Mouse (Mus musculus): ENCODE measurements at regions not wholly inside any gene's neighbourhood (a gene's known extent, or its start where the extent isn't known, plus 50 kb on each side); places are given as distances from the start of the nearest gene placed in this dataset.
A peak's percentile ranks its signal among the peaks of the same experiment; 100 is the strongest.

DNA sequence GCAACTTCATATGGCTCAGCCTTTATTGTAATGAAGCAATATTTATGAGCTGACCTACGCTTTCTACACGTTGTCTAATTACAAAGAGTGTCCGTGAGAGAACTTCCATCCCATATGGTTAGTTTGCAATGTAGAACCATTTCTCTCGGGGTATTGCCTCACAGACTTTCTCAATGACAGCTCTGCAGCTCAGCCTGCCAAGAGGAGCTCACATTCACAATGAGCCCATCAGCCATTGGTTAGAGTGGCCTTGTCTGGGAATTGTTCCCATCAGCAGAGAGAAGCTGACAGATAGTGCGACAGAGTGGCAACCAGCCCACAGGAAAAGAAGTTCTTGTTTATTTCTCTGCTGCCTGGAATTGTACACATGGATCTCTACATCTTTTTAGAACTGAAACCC is 409.7 kb downstream of the Zfp704 start:
- DNase-seq = no peak

GRCm38 (mm10) chr3:9198652-9199332 is 411.1 kb downstream of the Zfp704 start:
- DNase-seq = peak in 1 of 2 experiments; percentile 21

- DNase-seq = no peak
Measured at GRCm38 (mm10) chr3:9195781-9196180, 414.1 kb downstream of the Zfp704 start.

GRCm38 (mm10) chr3:9189366-9190287 is 420.3 kb downstream of the Zfp704 start:
- no peak for DNase-seq

- no peak for DNase-seq
Measured at GRCm38 (mm10) chr3:9186364-9187120, 423.3 kb downstream of the Zfp704 start.

DNA sequence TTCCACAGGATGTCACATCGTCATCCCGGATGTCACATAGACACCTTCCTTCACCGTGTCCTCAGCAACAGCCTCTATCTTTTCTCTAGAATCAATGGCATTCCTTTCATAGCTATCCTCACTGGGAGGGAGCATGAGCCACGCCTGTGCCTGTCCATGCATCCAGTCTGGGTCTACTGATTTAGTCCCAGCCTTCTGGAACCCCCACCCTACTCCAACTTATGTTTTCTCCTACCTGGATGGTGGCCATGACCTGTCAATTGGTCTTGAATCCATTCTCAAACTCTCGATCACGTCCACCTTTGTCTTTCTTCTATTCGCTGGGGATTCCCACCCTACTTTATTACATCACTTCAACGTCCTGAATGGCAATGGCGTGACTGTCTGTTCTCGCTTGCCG is 428.3 kb downstream of the Zfp704 start:
- no peak for DNase-seq

DNA sequence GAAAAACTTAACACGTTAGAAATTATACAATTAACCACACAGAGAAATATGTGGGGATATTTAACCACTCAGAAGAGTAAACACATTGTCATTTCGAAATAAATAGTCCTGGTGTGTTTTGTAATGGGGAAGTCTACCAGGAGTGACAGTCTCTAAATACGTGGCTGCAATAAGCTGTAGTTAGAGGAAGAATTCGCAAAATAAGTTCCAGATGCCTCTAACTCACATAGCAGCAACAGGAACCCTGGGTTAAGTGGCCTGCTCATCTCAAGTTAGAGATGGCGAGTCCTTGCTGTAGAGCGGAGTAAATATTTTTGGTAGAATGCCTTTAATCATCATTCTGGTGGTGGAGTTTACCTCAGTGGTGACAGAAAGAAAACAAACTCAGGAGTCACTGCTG is 430.2 kb downstream of the Zfp704 start:
- no peak for DNase-seq

- DNase-seq = no peak
Measured at GRCm38 (mm10) chr3:9174517-9174832, 435.4 kb downstream of the Zfp704 start.

GRCm38 (mm10) chr3:9173643-9174516 is 436.0 kb downstream of the Zfp704 start:
- DNase-seq = peak in 1 of 2 experiments; percentile 35

- DNase-seq = no peak
Measured at GRCm38 (mm10) chr3:9171970-9172369, 437.9 kb downstream of the Zfp704 start.

DNA sequence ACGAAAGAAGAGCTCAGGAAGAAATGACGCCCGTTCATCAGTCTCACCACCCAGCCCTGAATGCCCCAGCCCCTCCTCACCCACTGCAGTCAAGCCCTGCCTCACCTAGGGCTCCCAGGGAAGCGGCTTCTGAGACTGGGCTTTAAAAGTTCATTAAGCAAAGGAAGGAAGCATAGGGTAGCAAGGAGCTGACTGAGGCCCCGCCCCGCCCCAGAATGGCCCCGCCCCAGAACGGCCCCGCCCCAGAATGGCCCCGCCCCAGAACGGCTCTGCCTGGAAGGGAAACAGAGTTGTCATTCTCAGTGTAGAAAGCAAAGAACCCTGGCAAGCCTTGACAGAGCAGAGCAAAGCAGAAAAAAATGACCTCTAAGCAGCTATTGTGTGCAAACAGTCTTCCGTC is 440.9 kb downstream of the Zfp704 start:
- DNase-seq = no peak

DNA sequence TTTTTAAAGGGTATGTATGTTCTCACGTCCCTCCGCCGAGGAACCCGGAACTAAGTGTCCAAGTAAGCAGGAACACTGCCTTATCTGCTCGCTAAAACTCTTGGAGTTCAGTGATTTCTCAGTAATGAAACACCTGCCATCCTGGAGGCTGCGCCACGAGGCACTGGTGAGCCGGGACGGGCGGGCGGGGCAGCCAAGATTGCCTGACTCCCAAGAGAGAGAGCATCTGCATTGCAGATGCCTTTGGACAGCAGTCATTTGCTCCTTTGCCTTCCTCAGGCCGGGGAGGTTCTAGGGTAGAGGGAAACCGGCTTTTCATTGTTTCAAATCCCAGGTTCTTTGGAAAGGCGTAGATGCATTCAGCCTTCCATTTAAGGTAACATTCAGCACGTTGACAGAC is 450.8 kb downstream of the Zfp704 start:
- DNase-seq = no peak

GRCm38 (mm10) chr3:9154172-9154571 is 455.7 kb downstream of the Zfp704 start:
- peak in 1 of 2 experiments; percentile 28 for DNase-seq

DNA sequence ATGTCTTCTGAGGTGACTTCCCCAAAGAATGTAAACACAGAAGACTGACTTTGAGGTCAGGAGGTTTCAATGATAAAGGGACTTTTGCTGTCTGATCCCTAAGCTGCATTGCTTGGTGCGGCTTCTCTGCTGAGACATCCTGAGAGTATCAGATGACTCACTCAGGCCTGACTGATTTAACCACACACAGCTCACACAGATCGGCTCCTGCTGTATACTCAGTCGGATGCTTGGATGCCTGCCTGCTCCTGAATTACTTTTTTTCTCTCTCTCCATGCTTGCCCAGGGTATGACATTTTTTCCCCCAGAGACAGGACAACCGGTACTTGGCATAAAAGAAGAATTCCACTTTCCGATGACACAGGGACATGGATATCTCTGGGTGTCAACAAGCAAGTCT is 456.2 kb downstream of the Zfp704 start:
- DNase-seq = no peak

- DNase-seq = no peak
Measured at GRCm38 (mm10) chr3:9152256-9152655, 457.6 kb downstream of the Zfp704 start.

DNA sequence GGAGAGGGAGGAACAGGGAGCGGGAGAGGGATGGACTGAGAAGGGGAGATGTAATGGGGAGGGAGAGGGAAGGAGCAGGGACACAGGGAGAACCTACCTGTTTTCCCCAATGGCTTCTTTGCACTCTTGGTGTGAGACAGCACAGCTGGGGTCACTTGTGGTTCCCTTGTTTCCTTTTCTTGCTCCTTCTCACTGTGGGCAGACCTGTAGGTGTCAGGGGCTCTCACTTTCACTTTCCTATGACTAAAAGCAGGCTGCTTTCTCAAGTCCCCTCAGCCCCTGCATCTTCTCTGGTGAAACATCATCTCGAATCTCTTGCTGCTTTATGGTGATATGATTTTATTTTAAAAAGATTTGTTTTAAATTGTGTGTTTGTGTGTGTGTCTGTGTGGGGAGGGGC is 458.3 kb downstream of the Zfp704 start:
- no peak for DNase-seq

DNA sequence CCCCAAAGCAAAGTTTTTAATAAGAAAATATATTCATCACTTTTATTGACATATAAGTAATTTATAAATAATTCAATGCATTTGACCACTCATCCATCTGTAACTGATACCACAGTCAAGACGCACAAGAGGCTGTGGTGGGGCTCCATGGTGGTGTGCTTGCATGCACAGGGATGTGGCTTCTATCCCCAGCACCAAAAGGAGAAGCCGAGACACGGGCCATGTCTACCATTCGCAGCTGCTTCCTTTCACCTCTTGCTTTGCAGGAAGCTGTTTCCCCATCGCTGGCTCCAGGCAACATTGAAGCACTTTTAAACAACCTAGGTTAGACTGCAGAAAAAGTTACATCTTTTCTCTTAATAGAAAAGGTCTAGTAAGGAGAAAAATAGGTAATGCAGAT is 461.3 kb downstream of the Zfp704 start:
- no peak for DNase-seq

- DNase-seq = no peak
Measured at GRCm38 (mm10) chr3:9146481-9146880, 463.4 kb downstream of the Zfp704 start.

GRCm38 (mm10) chr3:9145612-9146011 is 464.3 kb downstream of the Zfp704 start:
- DNase-seq = no peak

DNA sequence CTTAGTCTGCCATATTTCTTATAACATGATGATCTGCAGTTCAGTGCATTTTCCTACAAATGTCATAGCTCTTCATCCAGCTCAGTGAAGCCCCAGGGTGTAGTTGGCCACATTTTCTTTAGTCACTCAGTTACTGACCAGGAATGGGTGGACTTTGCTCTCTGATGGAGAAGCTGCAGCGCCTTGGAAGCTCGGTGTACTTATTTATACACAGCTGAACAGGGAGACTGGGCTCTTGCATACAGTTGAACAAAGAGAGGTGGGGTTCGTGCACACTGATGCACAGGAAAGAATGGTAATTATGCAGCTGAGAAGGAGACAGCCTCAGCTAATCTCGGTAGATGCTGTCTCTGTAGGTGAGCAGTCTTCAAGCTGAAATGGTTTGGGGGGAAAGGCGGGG is 468.0 kb downstream of the Zfp704 start:
- no peak for DNase-seq

DNA sequence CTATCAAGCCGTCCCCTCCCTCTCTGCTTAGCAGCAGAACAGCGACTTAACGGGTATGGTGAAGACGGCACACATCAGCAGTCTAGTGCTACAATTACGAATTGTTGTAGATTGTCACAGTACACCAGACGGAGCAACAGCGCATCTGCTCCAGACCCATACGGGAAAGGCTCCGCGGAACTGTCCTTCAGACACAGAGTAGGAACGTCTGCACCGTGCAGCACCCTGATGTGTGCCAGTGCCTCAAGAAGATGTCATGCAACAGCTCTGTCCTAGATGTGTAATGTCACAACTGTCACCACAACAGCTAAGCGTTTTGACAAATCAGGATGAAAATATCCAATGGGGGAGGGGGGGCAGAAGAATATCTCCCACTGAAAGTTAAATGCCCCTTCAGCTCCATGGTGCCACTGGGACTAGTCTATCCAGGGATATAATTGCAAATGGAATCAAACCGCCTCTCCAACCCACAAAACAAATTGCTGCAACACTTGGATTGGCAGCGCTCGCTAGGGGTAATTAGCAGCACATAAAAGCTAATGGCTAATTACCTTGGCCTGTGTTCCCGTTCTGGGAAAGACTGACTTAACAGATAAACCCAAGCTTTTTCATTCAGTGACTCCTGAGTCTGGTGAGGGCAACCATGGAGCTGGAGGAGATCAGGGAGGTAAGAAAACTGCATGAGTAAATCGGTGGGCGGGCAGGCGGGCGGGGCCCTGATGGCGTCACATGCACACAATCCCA is 472.6 kb downstream of the Zfp704 start:
- DNase-seq = no peak

GRCm38 (mm10) chr3:9133991-9134390 is 475.9 kb downstream of the Zfp704 start:
- DNase-seq = no peak
